Mouse (Mus musculus) liver, postnatal 0 days (tissue): ENCODE measurements at regions not wholly inside any gene's neighbourhood (a gene's known extent, or its start where the extent isn't known, plus 50 kb on each side); places are given as distances from the start of the nearest gene placed in this dataset.

Experiments used
- ATAC-seq: fragments of 200-750 bp; cut with Nextera tagmentation; 2 replicates; pipeline ENCODE4 v1.8.0; 2017; ENCODE audit warnings: mild to moderate bottlenecking, moderate library complexity
- DNase-seq: peaks from one replicate; pipeline ENCODE4 v3.0.0-alpha.2; 2016
- H3K27ac ChIP-seq: fragments of 300-500 bp; sonication (generic); 2 replicates; pipeline ENCODE4 v1.5.1; 2014; ENCODE audit warnings: antibody characterized with exemption, moderate library complexity, mild to moderate bottlenecking, low read depth
- H3K27me3 ChIP-seq: fragments of 300-500 bp; sonication (generic); 2 replicates; pipeline ENCODE4 v1.6.1; 2014; ENCODE audit warnings: low read length, control low read depth, mixed read lengths; ENCODE audit not compliant: insufficient read depth
- H3K36me3 ChIP-seq: fragments of 300-500 bp; sonication (generic); replicated peaks from 2 replicates; pipeline ENCODE4 v1.6.1; 2014; ENCODE audit warnings: mild to moderate bottlenecking, control low read depth, low read length, moderate library complexity, mixed read lengths; ENCODE audit not compliant: insufficient read depth
- H3K4me1 ChIP-seq: fragments of 300-500 bp; sonication (generic); 2 replicates; pipeline ENCODE4 v1.6.1; 2014; ENCODE audit warnings: antibody characterized with exemption, mild to moderate bottlenecking, control low read depth; ENCODE audit not compliant: insufficient read depth
- H3K4me2 ChIP-seq: fragments of 300-500 bp; sonication (generic); 2 replicates; pipeline ENCODE4 v1.6.1; 2014; ENCODE audit warnings: low read depth, mild to moderate bottlenecking, low read length, moderate library complexity, mixed read lengths
- H3K4me3 ChIP-seq: fragments of 300-500 bp; sonication (generic); 2 replicates; pipeline ENCODE4 v1.5.1; 2014; ENCODE audit warnings: low read depth, low read length
- H3K9ac ChIP-seq: fragments of 300-500 bp; sonication (generic); replicated peaks from 2 replicates; pipeline ENCODE4 v1.6.1; 2014; ENCODE audit warnings: mild to moderate bottlenecking, moderate library complexity
- H3K9me3 ChIP-seq: fragments of 300-500 bp; sonication (generic); 2 replicates; pipeline ENCODE4 v1.6.1; 2016; ENCODE audit warnings: mild to moderate bottlenecking, control low read depth, low read length, mixed read lengths
- CTCF ChIP-seq: sonication (generic); IDR thresholded peaks from 2 replicates; pipeline ENCODE4 v1.5.1; 2016; ENCODE audit warnings: antibody characterized with exemption, low read depth
- EP300 ChIP-seq: IDR thresholded peaks from 2 replicates; pipeline ENCODE4 v1.6.1; 2016; ENCODE audit warnings: antibody characterized with exemption, low read depth, mild to moderate bottlenecking
- WGBS: fragments of 180-500 bp; shearing (Covaris S2); extraction: QIAGEN DNeasy Blood & Tissue Kit; methylation state at CpG from one replicate; pipeline ENCODE4 v1.1.7; 2014; ENCODE audit not compliant: insufficient replicate concordance; 5-methylcytosine and 5-hydroxymethylcytosine counted together

- Histone ChIP-seq H3K4me2 (no peak overlapping the region), H3K27me3 (no peaks in the 10 kb centered on the region), H3K36me3 (no peaks in the 10 kb centered on the region), H3K9me3 (no peaks in the 10 kb centered on the region), H3K9ac (no peak overlapping the region), H3K4me1 (no peaks in the 10 kb centered on the region), H3K4me3 (no peak overlapping the region), H3K27ac (no peak overlapping the region)
- ATAC-seq (no peak), DNase-seq (no peak)
- TF ChIP-seq CTCF: no peak
- TF ChIP-seq EP300: no peak
- 69% methylated on average over 6 of the region's 6 CpGs for WGBS
Observed at GRCm38 (mm10) chr6:93580716-93581115, 637.4 kb upstream of the Adamts9 start.

- Histone ChIP-seq H3K9ac (no peak overlapping the region), H3K27me3 (no peaks in the 10 kb centered on the region), H3K4me2 (no peak overlapping the region), H3K4me1 (no peaks in the 10 kb centered on the region), H3K4me3 (no peak overlapping the region), H3K27ac (no peak overlapping the region), H3K9me3 (no peaks in the 10 kb centered on the region), H3K36me3 (no peaks in the 10 kb centered on the region)
- ATAC-seq (no peak), DNase-seq (no peak)
- TF ChIP-seq EP300: no peak
- no peak for TF ChIP-seq CTCF
- 67% methylated on average over 6 of the region's 6 CpGs for WGBS
Observed at GRCm38 (mm10) chr6:93575249-93575648, 632.0 kb upstream of the Adamts9 start.

DNA sequence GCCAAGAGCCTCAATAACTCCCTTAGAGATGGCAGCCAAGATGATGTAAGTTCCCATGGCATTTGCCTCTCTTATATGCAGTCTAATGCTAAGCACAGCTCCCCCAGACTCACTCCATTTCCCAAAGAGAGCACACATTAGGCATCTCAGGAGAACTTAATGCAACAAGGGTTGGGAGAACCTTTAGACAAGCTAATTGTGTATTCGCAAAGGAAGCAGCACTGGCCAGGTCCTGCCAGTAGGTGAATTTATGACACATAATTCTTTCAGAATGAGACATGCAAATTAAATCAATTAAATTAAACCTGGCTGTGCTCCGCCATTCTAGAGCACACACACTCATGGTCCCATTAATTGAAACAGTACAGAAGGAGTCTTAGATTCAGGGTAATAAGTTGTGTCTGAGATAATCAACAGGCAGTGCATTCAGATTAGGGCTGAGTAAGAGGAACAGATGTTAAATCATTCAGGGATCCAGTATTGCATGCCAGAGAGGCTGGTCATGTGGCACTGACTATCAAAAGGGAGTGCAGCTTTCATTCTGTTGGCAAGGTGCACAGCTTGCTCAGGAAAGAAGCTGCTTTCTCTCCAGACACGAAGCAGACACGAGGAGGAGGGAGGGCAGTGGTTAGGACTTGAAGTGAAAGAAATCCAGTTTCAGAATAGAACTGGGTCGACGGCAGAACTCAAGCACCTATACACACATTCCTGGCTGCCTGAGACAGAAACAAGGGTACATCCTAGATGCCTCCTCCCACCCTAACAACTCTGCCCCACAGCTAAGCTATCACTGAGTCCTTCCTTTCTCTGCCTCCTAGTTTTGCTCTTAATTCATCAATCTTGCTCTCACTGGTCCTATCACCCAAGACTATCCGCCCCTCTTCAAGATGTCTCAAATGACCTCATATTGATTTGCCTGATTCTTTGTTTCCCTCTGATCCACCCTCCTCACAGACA is 630.7 kb upstream of the Adamts9 start:
- TF ChIP-seq CTCF (no peak), EP300 (no peak)
- Histone ChIP-seq H3K4me2 (no peak overlapping the region), H3K9me3 (no peaks in the 10 kb centered on the region), H3K4me1 (no peaks in the 10 kb centered on the region), H3K9ac (no peak overlapping the region), H3K4me3 (no peak overlapping the region), H3K27ac (no peak overlapping the region), H3K36me3 (no peaks in the 10 kb centered on the region), H3K27me3 (no peaks in the 10 kb centered on the region)
- 71% methylated on average over 7 of the region's 7 CpGs for WGBS
- DNase-seq (no peak), ATAC-seq (no peak)

- 73% methylated on average over 2 of the region's 2 CpGs for WGBS
- DNase-seq (no peak), ATAC-seq (no peak)
- Histone ChIP-seq H3K36me3 (no peaks in the 10 kb centered on the region), H3K4me2 (no peak overlapping the region), H3K4me3 (no peak overlapping the region), H3K9me3 (no peaks in the 10 kb centered on the region), H3K4me1 (no peaks in the 10 kb centered on the region), H3K27ac (no peak overlapping the region), H3K9ac (no peak overlapping the region), H3K27me3 (no peaks in the 10 kb centered on the region)
- TF ChIP-seq CTCF: no peak
- no peak for TF ChIP-seq EP300
Observed at GRCm38 (mm10) chr6:93569866-93570265, 626.6 kb upstream of the Adamts9 start.

- H3K4me3 ChIP-seq: no peak overlapping the region
- H3K4me1 ChIP-seq: no peaks in the 10 kb centered on the region
- no peak overlapping the region for H3K4me2 ChIP-seq
- DNase-seq (no peak), ATAC-seq (no peak)
- H3K27ac ChIP-seq: no peak overlapping the region
- H3K36me3 ChIP-seq: no peaks in the 10 kb centered on the region
- H3K9me3 ChIP-seq: no peaks in the 10 kb centered on the region
- TF ChIP-seq EP300 (no peak), CTCF (no peak)
- H3K9ac ChIP-seq: no peak overlapping the region
- H3K27me3 ChIP-seq: no peaks in the 10 kb centered on the region
- WGBS: 73% methylated on average over 6 of the region's 6 CpGs
Observed at GRCm38 (mm10) chr6:93569211-93569610, 625.9 kb upstream of the Adamts9 start.

GRCm38 (mm10) chr6:93566661-93567060 is 623.4 kb upstream of the Adamts9 start:
- H3K27me3 ChIP-seq: no peaks in the 10 kb centered on the region
- H3K4me2 ChIP-seq: no peak overlapping the region
- H3K4me3 ChIP-seq: no peak overlapping the region
- H3K4me1 ChIP-seq: no peaks in the 10 kb centered on the region
- no peak overlapping the region for H3K9ac ChIP-seq
- H3K9me3 ChIP-seq: no peaks in the 10 kb centered on the region
- DNase-seq (no peak), ATAC-seq (no peak)
- H3K36me3 ChIP-seq: no peaks in the 10 kb centered on the region
- no peak for TF ChIP-seq CTCF
- TF ChIP-seq EP300: no peak
- 34% methylated on average over 2 of the region's 2 CpGs for WGBS
- H3K27ac ChIP-seq: no peak overlapping the region
